Mouse (Mus musculus) left cerebral cortex, adult 2 months (tissue): ENCODE measurements around the gene Gpr137. TPM values are rescaled to one million over a fixed set of nuclear protein-coding genes. Genes with fewer than 3 reads are reported as not detected.
"Not testable (repeated sequence)": the region's sequence is repeated elsewhere in the genome, so short reads cannot be mapped to it uniquely, and the experiment has no call there.

ENCODE experiments used
- DNase-seq, 2 experiments: peaks; one replicate each; pipeline ENCODE4 v3.0.0; 2021 to 2022; ENCODE audit warnings: low spot score in 2 of 2, mixed read lengths in 1 of 2; ENCODE audit errors: extremely low spot score in 1 of 2
- H3K27ac ChIP-seq: fragments of 200-600 bp; 2 replicates; pipeline ENCODE4 v1.8.1; 2022
- H3K4me3 ChIP-seq: fragments of 200-600 bp; 2 replicates; pipeline ENCODE4 v1.8.1; 2022
- CTCF ChIP-seq: fragments of 200-600 bp; IDR thresholded peaks from 2 replicates; pipeline ENCODE4 v1.8.1; 2022; ENCODE audit warnings: antibody characterized with exemption, mild to moderate bottlenecking, moderate library complexity
- intact Hi-C: fragments of 180-260 bp; cut with DNase I; formaldehyde crosslinking; loops from one replicate; pipeline ENCODE4 v1.15.1; 2025
- microRNA-seq, 2 experiments: library from miRNA; unstranded; fragments of <30 nt; microRNA quantifications; one replicate each; pipeline ENCODE4 v1.2.0; 2021
- total RNA-seq, 2 experiments: library from RNA; stranded (reverse); gene quantifications; 2 replicates each; pipeline ENCODE4 v1.2.3; 2021

Gpr137 gene
- total RNA-seq, 2 experiments from 2014 or later = 97.3 to 104 TPM

DNA sequence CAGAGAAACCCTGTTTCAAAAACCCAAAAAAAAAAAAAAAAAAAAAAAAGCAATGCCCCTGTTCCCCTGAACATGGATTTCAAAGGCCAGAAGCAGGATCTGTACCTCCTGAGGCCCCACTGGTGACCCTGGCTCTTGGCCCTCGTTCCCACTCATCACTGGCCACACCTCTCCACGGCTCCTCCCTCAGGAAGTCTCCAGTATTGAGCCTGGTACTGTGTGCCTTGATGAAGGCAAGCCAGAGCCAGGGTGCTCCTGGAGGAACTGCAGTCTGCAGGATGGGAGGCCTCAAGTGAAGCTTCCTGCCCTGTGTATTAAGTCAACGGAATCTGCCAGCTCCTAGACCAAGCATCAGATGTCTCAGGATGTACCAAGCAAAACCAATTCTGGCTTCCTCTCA lies 36.1 kb downstream of the Gpr137 start:
- DNase-seq = peak in 1 of 2 experiments; percentile 7
- no peak overlapping the region for H3K27ac ChIP-seq
- no peak overlapping the region for H3K4me3 ChIP-seq
- intact Hi-C loops = loop anchor here (5.0 kb wide), 2 partner anchors 49 to 409 kb away; partner anchors contain the start of gene Ccdc88b
- TF ChIP-seq CTCF = no peak

- intact Hi-C loops = loop anchor here (5.0 kb wide), 2 partner anchors 48 to 408 kb away; partner anchors contain the start of gene Ccdc88b
- H3K4me3 ChIP-seq = no peak overlapping the region
- no peak overlapping the region for H3K27ac ChIP-seq
- TF ChIP-seq CTCF = no peak
- DNase-seq = peak in 1 of 2 experiments; percentile 7
Measured at GRCm38 (mm10) chr19:6905498-6906159, 36.7 kb downstream of the Gpr137 start.

- TF ChIP-seq CTCF = no peak
- intact Hi-C loops = loop anchor here (5.0 kb wide), 2 partner anchors 48 to 408 kb away; partner anchors contain the start of gene Ccdc88b
- no peak for DNase-seq
- Histone ChIP-seq H3K27ac (no peak overlapping the region), H3K4me3 (no peak overlapping the region)
Measured at GRCm38 (mm10) chr19:6904846-6905245, 37.4 kb downstream of the Gpr137 start.

GRCm38 (mm10) chr19:6903031-6903430 lies 39.2 kb downstream of the Gpr137 start:
- Histone ChIP-seq H3K27ac (no peak overlapping the region), H3K4me3 (no peak overlapping the region)
- TF ChIP-seq CTCF = no peak
- intact Hi-C loops = no loop called here
- DNase-seq = no peak

GRCm38 (mm10) chr19:6899641-6900040 lies 42.6 kb downstream of the Gpr137 start:
- intact Hi-C loops = no loop called here
- no peak for DNase-seq
- no peak for TF ChIP-seq CTCF
- Histone ChIP-seq H3K27ac (no peak overlapping the region), H3K4me3 (no peak overlapping the region)

- H3K27ac ChIP-seq, DNase-seq, H3K4me3 ChIP-seq, intact Hi-C loops: not testable (repeated sequence)
Measured at GRCm38 (mm10) chr19:6895608-6896305, 46.5 kb downstream of the Gpr137 start.

- Histone ChIP-seq H3K4me3 (no peak overlapping the region), H3K27ac (no peak overlapping the region)
- intact Hi-C loops = no loop called here
- TF ChIP-seq CTCF = no peak
- no peak for DNase-seq
Measured at GRCm38 (mm10) chr19:6893731-6894451, 48.4 kb downstream of the Gpr137 start.

DNA sequence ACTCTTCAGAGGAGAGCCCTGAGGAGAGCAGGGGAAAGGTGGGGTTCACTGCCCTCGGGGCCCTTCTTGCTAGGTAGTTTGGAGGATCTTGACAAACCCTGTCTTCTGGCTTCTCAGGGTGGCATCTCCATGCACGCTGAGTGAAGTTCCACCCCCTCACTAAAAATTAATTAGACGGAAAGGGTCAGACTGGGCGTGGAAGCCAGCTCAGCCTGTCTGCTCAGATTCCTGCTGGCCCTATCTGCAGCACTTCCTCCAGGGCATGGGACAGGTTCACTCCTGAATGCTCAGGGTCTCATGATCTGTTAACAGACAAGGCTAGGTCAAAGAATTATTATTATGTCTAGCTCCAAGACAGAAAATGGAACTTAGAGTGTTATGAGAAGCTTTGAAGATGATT lies 49.8 kb downstream of the Gpr137 start:
- intact Hi-C loops = no loop called here

More for the DNA sequence above, 49.8 kb downstream of the Gpr137 start:
- no peak for TF ChIP-seq CTCF
- H3K27ac ChIP-seq = no peak overlapping the region
- H3K4me3 ChIP-seq = no peak overlapping the region
- no peak for DNase-seq

Small RNA genes within 50 kb of the gene (microRNA-seq; reads per million reads assigned to microRNA genes)
- 6.3 to 7.6 reads per million in 2 experiments for gene Mir6990

Other genes with a start within 250 kb of the Gpr137 start
- gene Rps6ka4, start 101.8 kb downstream of the Gpr137 start, total RNA-seq = 10 to 100 TPM; 34.6 to 37.3 TPM
- gene Ccdc88b, start 84.3 kb downstream of the Gpr137 start, total RNA-seq = 1 to 10 TPM; 2.5 to 3.5 TPM
- gene Trmt112, start 32.8 kb downstream of the Gpr137 start, total RNA-seq = 10 to 100 TPM; 40.0 to 43.4 TPM
- gene Prdx5, start 32.4 kb downstream of the Gpr137 start, total RNA-seq = 100 to 1,000 TPM; 315 to 354 TPM
- gene Esrra, start 20.7 kb downstream of the Gpr137 start, total RNA-seq = 10 to 100 TPM; 66.8 to 69.2 TPM
- gene Catsperz, start 17.1 kb downstream of the Gpr137 start, total RNA-seq = 10 to 100 TPM; 23.1 TPM
- 10 to 100 TPM; 39.1 to 39.2 TPM for gene Kcnk4, start 8.0 kb downstream of the Gpr137 start, total RNA-seq
- gene Bad, start 619 bp downstream of the Gpr137 start, total RNA-seq = 10 to 100 TPM; 34.8 to 36.2 TPM
- 10 to 100 TPM; 62.4 to 65.6 TPM for gene Ppp1r14b, start 32.5 kb upstream of the Gpr137 start, total RNA-seq
- 10 to 100 TPM; 11.1 to 12.1 TPM for gene Plcb3, start 34.0 kb upstream of the Gpr137 start, total RNA-seq
- gene Fkbp2, start 38.0 kb upstream of the Gpr137 start, total RNA-seq = 100 to 1,000 TPM; 106 to 108 TPM
- gene Vegfb, start 45.2 kb upstream of the Gpr137 start, total RNA-seq = 100 to 1,000 TPM in 1 of 2 experiments, 10 to 100 TPM in 1; 89.4 to 101 TPM
- gene Dnajc4, start 50.1 kb upstream of the Gpr137 start, total RNA-seq = 10 to 100 TPM; 28.2 to 28.9 TPM
- gene Nudt22, start 53.6 kb upstream of the Gpr137 start, total RNA-seq = 10 to 100 TPM; 15.8 to 16.8 TPM
- gene Trpt1, start 53.7 kb upstream of the Gpr137 start, total RNA-seq = 10 to 100 TPM; 18.8 to 19.6 TPM
- gene Fermt3, start 77.0 kb upstream of the Gpr137 start, total RNA-seq = 1 to 10 TPM; 3.6 to 4.8 TPM
- gene Stip1, start 97.5 kb upstream of the Gpr137 start, total RNA-seq = 100 to 1,000 TPM; 198 to 205 TPM
- 10 to 100 TPM; 13.3 to 15.7 TPM for gene Macrod1, start 114.3 kb upstream of the Gpr137 start, total RNA-seq
- gene Flrt1, start 163.2 kb upstream of the Gpr137 start, total RNA-seq = 10 to 100 TPM; 41.4 to 43.0 TPM